Mouse (Mus musculus): ENCODE results near the gene Gas2.

Gene Gas2

DNA sequence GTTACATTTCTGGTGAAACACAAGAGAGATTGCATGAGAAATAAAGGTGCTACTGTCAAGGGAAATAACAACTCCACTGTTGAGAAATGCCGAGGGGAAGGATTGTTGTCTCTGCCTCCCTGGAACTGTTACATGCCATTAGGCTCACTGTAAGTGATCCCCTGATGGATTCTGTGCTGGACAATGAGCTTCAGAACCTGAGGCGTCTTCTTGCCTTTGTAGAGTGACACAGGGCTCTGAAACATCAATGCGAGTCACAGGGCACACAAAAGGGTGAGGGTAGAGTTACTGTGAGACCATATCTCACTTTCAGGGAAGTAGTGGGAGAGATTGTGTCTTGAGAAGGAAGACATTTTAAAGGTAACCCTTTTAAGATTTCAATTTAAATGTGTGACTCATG is 23.5 kb downstream of the Gas2 start:
- DNase-seq: no peak

GRCm38 (mm10) chr7:51887678-51888567 is 26.1 kb downstream of the Gas2 start:
- DNase-seq: no peak

DNA sequence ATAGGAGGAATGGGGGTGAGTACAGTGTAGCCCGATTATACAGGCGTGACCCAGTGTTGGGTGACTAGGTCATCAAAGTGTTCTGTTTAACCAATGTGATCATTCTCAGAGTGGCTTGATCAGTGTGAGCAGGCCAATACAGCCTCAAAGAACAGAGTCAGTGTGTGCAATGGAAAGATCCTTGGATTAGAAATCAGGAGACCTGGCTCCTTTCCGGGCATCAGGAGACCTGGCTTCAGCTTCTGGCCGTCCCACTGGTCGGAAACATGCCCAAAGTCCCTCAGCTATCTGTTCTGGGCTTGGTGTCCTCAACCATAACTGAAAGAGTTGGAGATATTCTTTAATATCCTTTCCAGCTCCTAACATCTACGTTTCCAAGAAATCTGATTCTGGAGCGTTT is 27.8 kb downstream of the Gas2 start:
- no peak for DNase-seq

DNA sequence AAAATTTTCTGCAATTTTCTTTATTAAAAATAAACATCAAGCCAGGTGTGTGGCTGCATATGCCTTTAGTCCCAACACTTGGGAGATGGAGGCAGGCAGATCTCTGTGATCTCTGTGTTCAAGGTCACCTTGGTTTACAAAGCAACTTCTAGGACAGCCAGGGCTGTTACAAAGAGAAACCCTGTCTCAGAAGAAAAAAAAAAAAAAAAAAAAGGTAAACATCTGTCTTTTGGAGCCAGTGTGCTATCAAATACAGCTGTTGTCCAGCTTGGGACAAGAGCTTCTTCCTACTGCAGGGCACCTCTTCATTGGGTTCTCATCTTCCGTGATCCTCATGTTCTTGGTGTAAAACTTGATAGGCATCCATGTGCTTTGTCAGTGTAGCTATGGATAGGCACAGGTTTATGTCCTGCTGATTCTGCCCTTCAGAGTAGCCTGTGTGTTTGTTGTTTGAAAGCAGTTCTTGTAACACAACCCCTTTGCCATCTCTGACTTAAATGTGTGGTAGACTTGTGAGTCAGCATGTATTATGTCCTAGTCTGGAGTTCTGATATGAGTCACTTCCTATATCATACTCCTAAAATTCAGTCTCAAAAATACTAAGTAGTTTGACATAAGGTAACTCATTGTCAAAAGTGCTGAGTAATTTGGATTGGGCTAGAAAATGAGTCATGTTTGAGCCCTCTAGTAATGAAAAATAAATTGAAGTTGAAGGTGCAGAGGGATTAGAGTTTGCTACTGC is 30.6 kb downstream of the Gas2 start:
- no peak for DNase-seq

DNA sequence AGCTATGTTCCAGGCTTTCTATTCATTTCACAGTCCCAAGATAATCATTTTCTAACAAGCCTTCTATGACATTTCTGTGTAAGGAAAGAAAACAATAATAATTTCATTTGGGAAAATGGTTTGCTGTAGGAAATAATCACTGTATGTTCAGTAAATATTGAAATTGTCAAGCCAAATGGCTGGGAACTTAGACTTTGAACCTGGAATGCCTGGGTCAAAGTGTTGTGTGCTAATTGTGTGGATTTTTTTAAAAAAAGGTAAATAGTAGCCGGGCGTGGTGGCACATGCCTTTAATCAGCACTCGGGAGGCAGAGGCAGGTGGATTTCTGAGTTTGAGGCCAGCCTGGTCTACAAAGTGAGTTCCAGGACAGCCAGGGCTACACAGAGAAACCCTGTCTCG is 31.2 kb downstream of the Gas2 start:
- DNase-seq: no peak

DNA sequence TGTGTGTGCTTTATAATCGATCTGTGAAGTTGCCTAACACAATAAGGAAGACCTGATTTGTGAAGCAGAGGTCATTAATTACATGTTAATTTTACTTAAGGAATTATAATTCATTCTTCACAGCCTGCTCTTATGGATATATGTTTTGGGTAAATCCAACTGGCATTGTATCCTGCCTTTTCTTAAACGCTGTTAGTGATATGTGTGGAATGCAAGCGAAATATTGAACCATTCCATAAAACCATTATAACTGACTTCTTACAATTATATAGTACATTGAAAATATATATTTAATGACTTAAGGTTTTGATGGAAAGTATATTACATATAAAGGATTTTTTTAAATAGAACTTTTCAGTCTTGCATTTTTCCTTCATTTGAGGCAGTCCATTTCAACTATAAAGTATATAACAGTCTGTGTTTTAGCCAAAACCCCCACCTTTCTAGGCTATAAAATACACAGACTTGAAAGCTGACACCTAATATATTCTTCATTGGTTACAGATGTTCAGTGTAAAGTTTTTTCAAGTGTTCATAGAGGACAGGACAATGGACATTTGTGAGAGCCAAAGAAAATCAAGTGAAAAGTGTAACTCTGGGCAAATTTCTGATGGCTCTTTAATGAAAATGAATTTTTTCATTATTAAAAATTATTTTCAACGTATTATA is 32.5 kb downstream of the Gas2 start:
- DNase-seq: no peak

- no peak for DNase-seq
Observed at GRCm38 (mm10) chr7:51894939-51895338, 33.1 kb downstream of the Gas2 start.

GRCm38 (mm10) chr7:51899066-51899465 is 37.3 kb downstream of the Gas2 start:
- no peak for DNase-seq

DNA sequence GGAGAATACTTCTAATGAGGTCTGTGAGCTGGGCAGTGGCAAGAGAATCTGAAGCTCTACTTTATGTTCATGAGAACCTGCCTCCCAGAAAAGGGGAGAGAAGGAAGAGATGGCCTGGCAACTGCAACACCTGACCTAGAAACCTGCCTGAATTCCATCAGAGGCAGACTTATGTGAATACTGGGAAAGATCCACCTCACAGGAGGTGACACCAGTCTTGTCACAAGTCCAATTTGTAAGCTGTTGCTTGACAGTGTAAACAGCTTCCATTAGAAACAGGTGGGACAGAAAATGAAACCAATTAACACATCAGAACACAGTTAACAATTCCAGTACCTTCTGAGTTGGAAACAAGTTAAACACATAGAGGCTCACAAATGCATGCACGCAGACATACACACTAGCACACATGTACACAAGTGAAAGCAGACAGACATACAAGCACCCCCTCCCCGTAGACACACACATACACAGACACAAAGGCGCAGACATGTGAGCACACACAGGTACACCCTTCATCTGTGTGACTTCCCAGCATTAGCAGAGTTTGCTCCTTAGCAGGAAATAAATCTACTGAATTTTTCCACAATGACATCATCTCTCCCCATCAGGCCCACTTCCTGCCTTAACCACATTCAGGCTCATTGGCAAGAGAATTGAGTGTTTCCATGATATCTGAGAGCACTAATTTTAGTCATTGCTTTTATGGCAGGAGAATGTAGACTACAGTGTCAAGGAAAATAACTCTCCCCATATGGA is 51.7 kb downstream of the Gas2 start:
- DNase-seq: peak; percentile 18 to 28

DNA sequence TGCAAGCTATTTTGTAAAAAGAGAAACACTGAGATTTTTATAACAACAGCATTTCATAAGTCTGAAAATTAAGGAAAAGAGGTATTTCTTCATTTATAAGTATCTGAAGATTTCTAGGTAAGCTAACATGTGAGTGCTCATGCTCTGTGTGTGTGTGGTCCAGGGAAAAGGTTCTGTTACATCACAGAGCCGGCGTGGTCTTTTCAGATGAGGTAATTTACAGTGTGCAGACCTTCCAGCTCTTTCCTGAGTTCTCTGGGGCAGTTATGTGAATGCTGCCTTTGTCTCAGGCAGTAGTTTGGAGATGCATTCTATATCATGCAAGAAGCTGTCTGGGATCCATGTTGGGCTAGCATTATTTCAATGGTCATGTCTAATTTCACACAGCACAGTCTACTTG is 52.3 kb downstream of the Gas2 start:
- DNase-seq: no peak

- DNase-seq: peak; percentile 3 to 4
Observed at GRCm38 (mm10) chr7:51928761-51929519, 67.1 kb downstream of the Gas2 start.

GRCm38 (mm10) chr7:51931217-51931616 is 69.4 kb downstream of the Gas2 start:
- DNase-seq: no peak

DNA sequence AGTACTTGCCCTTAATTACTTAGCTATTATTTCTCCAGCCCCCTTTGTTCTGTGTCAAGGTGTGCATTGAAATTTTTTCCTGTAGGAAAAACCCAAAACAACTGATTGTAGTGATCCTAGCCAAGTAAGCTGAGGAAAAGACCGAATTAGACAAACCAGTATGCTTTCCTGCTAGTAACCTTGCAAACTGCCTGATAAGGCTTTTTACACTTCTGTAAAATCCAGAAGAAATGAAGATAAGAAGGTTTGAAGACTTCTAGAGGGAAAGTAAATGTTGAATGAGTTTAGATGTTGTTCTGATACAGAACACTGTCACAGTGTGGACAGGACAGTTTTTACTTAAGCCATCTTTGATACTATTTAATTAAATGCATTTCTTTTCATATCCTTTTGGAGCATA is 75.5 kb downstream of the Gas2 start:
- no peak for DNase-seq

- DNase-seq: no peak
Observed at GRCm38 (mm10) chr7:51940461-51940860, 78.6 kb downstream of the Gas2 start.

DNA sequence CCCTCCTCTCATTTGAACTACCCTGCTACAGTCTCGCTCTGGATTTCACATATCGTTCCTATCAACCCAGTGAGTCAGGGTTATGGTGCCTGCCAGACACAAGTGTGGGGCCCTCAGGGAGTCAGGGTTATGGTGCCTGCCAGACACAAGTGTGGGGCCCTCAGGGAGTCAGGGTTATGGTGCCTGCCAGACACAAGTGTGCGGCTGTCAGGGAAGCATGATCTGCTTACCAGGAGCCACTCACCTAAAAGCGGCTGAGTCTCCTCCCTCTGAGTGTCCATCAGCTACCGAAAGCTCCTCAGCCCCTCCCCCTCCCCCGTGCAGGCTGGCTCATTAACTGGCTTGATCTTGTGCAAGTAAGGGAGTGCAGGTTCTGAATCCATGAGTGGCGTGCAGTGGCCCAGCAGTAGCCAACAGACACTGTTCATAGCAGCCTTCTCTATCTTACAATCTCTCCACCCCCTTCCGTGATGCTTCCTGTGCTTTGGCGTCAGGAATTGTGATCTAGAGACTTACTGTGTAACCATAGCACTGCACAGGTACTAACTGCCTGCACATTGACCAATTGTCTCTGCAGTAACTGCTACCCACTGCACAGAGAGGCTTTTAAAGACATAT is 93.7 kb downstream of the Gas2 start:
- peak in 1 of 2 experiments; percentile 28 for DNase-seq

DNA sequence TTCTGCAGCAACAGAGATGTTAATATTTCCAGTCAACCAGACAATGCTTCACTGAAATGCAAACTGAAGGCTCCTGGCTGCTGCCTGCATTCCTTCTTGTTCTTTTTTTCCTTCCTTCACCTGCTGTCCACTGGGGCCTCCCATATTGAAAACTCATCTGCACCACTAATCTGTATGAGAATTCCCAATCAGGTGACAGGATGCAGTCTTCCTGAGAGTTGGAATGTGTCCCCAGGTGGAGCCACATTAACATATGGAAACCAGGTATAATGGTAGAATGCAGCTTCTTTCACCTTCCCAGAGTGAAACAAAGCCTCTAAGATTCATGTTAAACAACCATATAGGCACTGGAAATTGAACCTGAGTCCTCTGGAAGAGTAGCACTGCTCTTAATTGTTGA is 96.0 kb downstream of the Gas2 start:
- DNase-seq: no peak

DNA sequence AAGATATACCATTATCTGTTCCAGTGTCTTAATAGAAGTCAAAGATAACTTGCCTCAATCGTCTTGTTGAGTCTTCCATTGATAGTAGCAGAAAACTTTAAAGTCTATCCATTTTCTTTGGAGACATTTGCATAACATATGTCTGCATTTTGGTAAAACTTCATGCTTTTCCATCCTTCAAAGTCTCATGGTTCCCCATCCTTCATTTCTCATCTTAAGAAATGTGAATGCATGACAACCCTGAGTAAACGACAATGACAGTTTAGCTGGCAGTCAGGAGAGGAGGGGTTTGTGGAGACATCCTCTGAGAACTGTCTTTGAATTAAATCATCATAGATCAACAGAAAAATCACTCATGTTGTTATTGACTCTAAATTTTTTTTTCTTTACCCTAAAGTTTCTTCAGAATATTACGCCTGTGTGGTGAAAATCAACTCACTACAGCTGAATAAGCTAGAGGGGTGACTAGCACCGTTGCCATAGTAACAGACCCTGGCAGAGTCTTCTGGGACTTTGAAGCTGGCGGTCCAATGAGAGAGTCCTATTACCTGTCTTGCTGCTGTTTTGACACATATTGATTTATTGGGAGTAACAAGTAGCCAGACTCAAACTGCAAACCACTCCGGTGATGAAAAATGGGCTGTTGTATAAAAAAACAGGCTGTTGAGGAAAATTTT is 99.0 kb downstream of the Gas2 start:
- DNase-seq: peak in 1 of 2 experiments; percentile 10

DNA sequence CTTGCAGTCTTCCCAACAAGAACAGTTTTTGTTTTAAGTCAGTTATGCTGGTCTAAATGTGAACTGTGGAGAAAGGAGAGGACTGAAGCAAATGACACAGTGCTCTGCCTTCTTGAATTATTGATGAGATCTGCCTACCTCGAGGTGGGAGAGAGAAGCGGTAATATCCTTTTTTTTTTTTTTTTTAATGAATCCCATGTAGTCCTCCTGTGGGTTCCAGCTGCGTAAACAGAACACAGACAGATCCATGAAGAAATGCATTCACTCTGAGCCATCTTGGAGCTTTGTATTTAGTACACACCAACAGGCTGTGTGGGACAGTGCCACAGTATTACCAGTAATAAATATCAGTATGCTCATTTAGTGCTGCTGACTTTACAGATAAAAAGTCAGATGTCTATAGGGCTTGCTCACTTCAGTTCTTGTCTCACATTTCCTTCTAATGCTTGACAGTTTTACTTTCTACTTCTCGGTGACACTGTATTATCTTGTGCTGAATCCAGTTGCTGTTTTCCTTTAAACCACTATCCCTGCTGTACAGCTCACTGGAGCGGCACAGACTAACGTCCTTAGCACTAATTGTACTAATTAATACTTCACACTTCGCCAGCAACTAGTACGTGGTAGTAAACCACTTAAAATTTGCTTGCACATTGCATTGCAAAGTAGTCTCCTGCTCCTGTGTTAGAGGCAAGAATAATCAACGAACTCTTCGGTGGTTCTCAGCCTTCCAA is 100.6 kb downstream of the Gas2 start:
- DNase-seq: no peak

- no peak for DNase-seq
Observed at GRCm38 (mm10) chr7:51964681-51965080, 102.9 kb downstream of the Gas2 start.

DNA sequence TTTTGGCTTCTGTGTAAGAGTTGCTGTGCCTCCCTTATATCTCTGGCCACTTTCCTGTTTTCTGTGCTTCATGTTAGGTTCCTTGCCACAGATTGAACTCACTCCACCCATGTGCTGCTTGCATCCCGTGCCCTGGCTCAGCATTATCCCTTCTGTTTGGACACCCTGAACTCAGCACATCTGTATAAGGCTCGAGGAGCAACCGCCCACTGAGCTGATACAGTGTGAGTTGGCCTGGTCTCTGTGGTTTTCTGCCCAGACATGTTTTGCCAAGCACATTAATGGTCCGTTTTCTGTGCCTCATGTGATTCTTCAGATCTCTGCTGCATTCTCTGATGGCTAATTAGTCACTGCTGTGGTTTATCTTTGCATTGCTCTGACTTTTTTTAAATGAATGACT is 105.8 kb downstream of the Gas2 start:
- DNase-seq: no peak
